Mouse (Mus musculus) right cerebral cortex, postnatal 14 days (tissue): ENCODE measurements around the gene Cbfa2t2.
"Not testable (repeated sequence)": the region's sequence is repeated elsewhere in the genome, so short reads cannot be mapped to it uniquely, and the experiment has no call there.

Experiments used
- DNase-seq: peaks from one replicate; pipeline ENCODE4 v3.0.0; 2022

The Cbfa2t2 gene

GRCm38 (mm10) chr2:154474251-154475061 is 38.2 kb downstream of the Cbfa2t2 start:
- no peak for DNase-seq

GRCm38 (mm10) chr2:154475062-154475349 is 38.7 kb downstream of the Cbfa2t2 start:
- DNase-seq, result no peak

GRCm38 (mm10) chr2:154475861-154476260 is 39.6 kb downstream of the Cbfa2t2 start:
- DNase-seq, result no peak

GRCm38 (mm10) chr2:154477028-154477427 is 40.7 kb downstream of the Cbfa2t2 start:
- DNase-seq, result peak; percentile 16

GRCm38 (mm10) chr2:154491788-154492187 is 55.5 kb downstream of the Cbfa2t2 start:
- DNase-seq, result no peak

- DNase-seq, result not testable (repeated sequence)
Observed at GRCm38 (mm10) chr2:154493559-154493958, 57.3 kb downstream of the Cbfa2t2 start.

- DNase-seq, result no peak
Observed at GRCm38 (mm10) chr2:154495021-154495420, 58.7 kb downstream of the Cbfa2t2 start.

- no peak for DNase-seq
Observed at GRCm38 (mm10) chr2:154498571-154498970, 62.3 kb downstream of the Cbfa2t2 start.

GRCm38 (mm10) chr2:154499717-154500247 is 63.5 kb downstream of the Cbfa2t2 start:
- no peak for DNase-seq

- DNase-seq, result no peak
Observed at GRCm38 (mm10) chr2:154500758-154501157, 64.5 kb downstream of the Cbfa2t2 start.

- DNase-seq, result no peak
Observed at GRCm38 (mm10) chr2:154507076-154507475, 70.8 kb downstream of the Cbfa2t2 start.

GRCm38 (mm10) chr2:154507566-154508283 is 71.4 kb downstream of the Cbfa2t2 start:
- peak; percentile 8 for DNase-seq

- no peak for DNase-seq
Observed at GRCm38 (mm10) chr2:154508450-154508849, 72.2 kb downstream of the Cbfa2t2 start.

- DNase-seq, result no peak
Observed at GRCm38 (mm10) chr2:154510141-154510540, 73.9 kb downstream of the Cbfa2t2 start.

- DNase-seq, result no peak
Observed at GRCm38 (mm10) chr2:154516944-154517343, 80.7 kb downstream of the Cbfa2t2 start.

GRCm38 (mm10) chr2:154517424-154517823 is 81.1 kb downstream of the Cbfa2t2 start:
- DNase-seq, result no peak

- no peak for DNase-seq
Observed at GRCm38 (mm10) chr2:154521449-154521848, 85.2 kb downstream of the Cbfa2t2 start.

- no peak for DNase-seq
Observed at GRCm38 (mm10) chr2:154522334-154522733, 86.1 kb downstream of the Cbfa2t2 start.

GRCm38 (mm10) chr2:154525285-154525684 is 89.0 kb downstream of the Cbfa2t2 start:
- no peak for DNase-seq

GRCm38 (mm10) chr2:154526531-154526930 is 90.2 kb downstream of the Cbfa2t2 start:
- DNase-seq, result no peak

GRCm38 (mm10) chr2:154532888-154533287 is 96.6 kb downstream of the Cbfa2t2 start:
- no peak for DNase-seq

- no peak for DNase-seq
Observed at GRCm38 (mm10) chr2:154534704-154535270, 98.5 kb downstream of the Cbfa2t2 start.

- no peak for DNase-seq
Observed at GRCm38 (mm10) chr2:154538310-154538709, 102.0 kb downstream of the Cbfa2t2 start.

- DNase-seq, result no peak
Observed at GRCm38 (mm10) chr2:154538710-154539109, 102.4 kb downstream of the Cbfa2t2 start.
